Mouse (Mus musculus) CD4-positive naive resting alpha-beta T cell, adult 57 days (primary cell): Measurements from ENCODE around the gene Cd47. TPM values are rescaled to one million over a fixed set of nuclear protein-coding genes. Genes with fewer than 3 reads are reported as not detected.

ENCODE experiments used
- total RNA-seq: library from RNA; stranded (reverse); gene quantifications from one replicate; pipeline ENCODE4 v1.2.4, GENCODE M21; 2023

The Cd47 gene
- 250 TPM for total RNA-seq

DNA sequence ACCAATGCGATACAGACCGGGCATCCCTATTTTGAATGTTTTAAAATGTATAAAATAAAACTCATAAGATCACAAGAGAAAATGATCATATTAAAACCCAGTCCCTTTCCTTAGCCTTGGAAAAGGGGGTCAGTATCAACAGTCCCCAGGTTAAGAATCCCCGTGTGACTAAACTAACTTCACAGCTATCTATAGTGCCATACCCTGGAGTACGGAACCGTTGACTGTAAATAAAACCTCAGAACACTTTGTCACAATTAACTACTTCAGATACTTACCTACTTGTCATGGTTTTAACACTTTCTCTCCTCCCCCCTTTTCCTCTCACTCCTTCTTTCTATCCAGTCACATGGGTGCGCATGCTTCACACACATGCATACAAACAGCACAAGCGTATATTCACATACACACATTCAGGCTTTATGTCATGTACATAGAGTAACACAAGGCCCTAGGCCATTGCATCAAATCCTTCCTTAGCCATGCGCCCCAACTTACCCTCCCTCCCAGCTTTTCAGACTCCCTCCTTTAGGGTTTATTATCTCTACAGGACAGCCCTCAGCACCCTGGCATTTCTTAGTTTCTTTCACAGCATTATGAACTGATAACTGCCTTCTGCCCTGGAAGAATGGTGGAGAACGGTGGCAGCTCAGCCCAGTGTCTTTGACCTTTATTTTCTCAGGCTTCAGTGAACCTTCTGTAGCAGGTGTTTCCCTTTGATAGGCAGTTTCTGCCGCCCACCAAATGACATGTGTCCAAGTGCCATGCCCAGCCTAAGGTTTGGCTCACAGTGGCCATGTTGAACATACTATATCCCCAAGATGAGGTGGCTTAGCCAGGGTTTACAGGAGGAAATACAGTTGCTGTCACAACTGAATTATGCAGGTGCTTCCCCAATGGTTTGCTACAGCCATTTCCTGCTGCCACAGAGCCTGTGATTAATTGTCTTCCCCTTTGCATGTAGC lies at the start of gene Cd47:
Cd47 (plus strand) TSS at position 937 of the 965 bp plus-strand sequence.

Other genes starting within 250 kb of the Cd47 start
- gene Ift57, start 101.3 kb upstream of the Cd47 start, total RNA-seq, result 8.5 TPM